Mouse (Mus musculus) testis, adult 2 months (tissue): Measurements from ENCODE around the gene Gm37240.

Source experiments
- CTCF ChIP-seq: fragments of 200-500 bp; IDR thresholded peaks from 2 replicates; pipeline ENCODE4 v1.5.1; 2012; ENCODE audit warnings: low read depth, mild to moderate bottlenecking, inconsistent platforms, low read length, moderate library complexity; ENCODE audit not compliant: control insufficient read depth, insufficient read depth, insufficient replicate concordance
- POLR2A ChIP-seq: fragments of 200-500 bp; IDR thresholded peaks from 2 replicates; pipeline ENCODE4 v1.6.1; 2012; ENCODE audit warnings: low read depth, mild to moderate bottlenecking, inconsistent platforms, low read length, moderate library complexity; ENCODE audit not compliant: control insufficient read depth

DNA sequence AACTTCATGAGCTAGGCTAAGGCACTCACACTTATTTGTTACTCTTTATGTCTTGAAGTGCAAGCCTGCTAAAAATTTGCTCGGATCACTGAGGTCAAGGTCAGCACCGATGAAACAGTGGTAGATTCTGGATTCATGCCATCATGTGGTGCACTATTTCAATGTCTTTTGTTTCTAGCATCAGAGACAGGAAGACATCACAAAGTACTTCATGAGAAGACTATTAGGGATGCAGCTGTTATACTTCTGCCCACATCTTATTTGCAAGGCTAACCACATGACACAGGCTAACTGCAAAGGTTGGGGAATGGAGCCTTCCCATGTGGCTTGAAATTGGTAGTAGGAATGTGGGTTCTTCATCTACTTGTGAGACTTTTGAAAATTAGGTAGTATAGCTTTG, 1081.1 kb downstream of the Gm37240 start:
- TF ChIP-seq CTCF (no peak), POLR2A (no peak)
